Mouse (Mus musculus): ENCODE data around the gene Unc13a.

- no peak for TF ChIP-seq CTCF (IDR thresholded peaks at IDR 0.05; ENCODE audit: low read depth, low read length)
- peak; percentile 75; the same call in 1 of the 2 replicates for TF ChIP-seq EP300 (IDR thresholded peaks at IDR 0.05; ENCODE audit: insufficient read depth, low read depth, low read length)
- no peak for TF ChIP-seq POLR2A (IDR thresholded peaks at IDR 0.05; ENCODE audit: insufficient read depth, low read length)
Observed at GRCm38 (mm10) chr8:71687616-71688015, 16.1 kb upstream of the Unc13a start.
